Mouse (Mus musculus): ENCODE results near the gene Rasal1.

- no peak for TF ChIP-seq CTCF (IDR thresholded peaks at IDR 0.05 in 2 of 3, conservative IDR thresholded peaks at IDR 0.05 in 1 of 3; ENCODE audit: control insufficient read depth in 1 of 3, insufficient read depth in 1 of 3, low read depth in 2 of 3, low read length in 3 of 3, poor library complexity in 1 of 3, severe bottlenecking in 1 of 3)
- TF ChIP-seq MAFK (IDR thresholded peaks at IDR 0.05; ENCODE audit: borderline replicate concordance, low read depth, low read length): no peak
- TF ChIP-seq POLR2A (IDR thresholded peaks at IDR 0.05; ENCODE audit: control insufficient read depth in 1 of 2, insufficient read depth in 1 of 2, low read depth in 1 of 2, low read length in 2 of 2, poor library complexity in 1 of 2): no peak
- TF ChIP-seq SMC3 (IDR thresholded peaks at IDR 0.05; ENCODE audit: low read depth, low read length): no peak
- TF ChIP-seq MXI1 (IDR thresholded peaks at IDR 0.05; ENCODE audit: low read depth, low read length): no peak
- TF ChIP-seq ZKSCAN1 (IDR thresholded peaks at IDR 0.05; ENCODE audit: low read depth, low read length): no peak
- no peak for TF ChIP-seq USF2 (IDR thresholded peaks at IDR 0.05; ENCODE audit: borderline replicate concordance in 1 of 2, insufficient read depth in 1 of 2, low read depth in 1 of 2, low read length in 2 of 2)
- no peak for TF ChIP-seq TAL1 (IDR thresholded peaks at IDR 0.05; ENCODE audit: low read length)
- TF ChIP-seq KAT2A (conservative IDR thresholded peaks at IDR 0.05; ENCODE audit: low read depth, low read length): no peak
These were observed 38.9 kb downstream of the Rasal1 start for GRCm38 (mm10) chr5:120687484-120687851.

All from MEL (cell line).